Mouse (Mus musculus): ENCODE data around the gene Calcr. TPM values are rescaled to one million over a fixed set of nuclear protein-coding genes. Genes with fewer than 3 reads are reported as not detected.
"Not testable (repeated sequence)": the region's sequence is repeated elsewhere in the genome, so short reads cannot be mapped to it uniquely, and the experiment has no call there.

Gene Calcr
- polyA plus RNA-seq, 1 experiment from 2014 or later, result 6.7 TPM

GRCm38 (mm10) chr6:3730246-3730867, 34.2 kb downstream of the Calcr start:
- ATAC-seq (ENCODE audit: low FRiP score, low TSS enrichment), result no peak
- H3K9me3 ChIP-seq (ENCODE audit: control insufficient read depth, low read length), result no peaks in the 10 kb centered on the region
- no peak for DNase-seq
- no peak overlapping the region for H3K4me3 ChIP-seq (replicated peaks; ENCODE audit: low read depth, low read length)
- H3K4me1 ChIP-seq (ENCODE audit: control insufficient read depth, insufficient read depth, low read length), result no peaks in the 10 kb centered on the region
- no peaks in the 10 kb centered on the region for H3K36me3 ChIP-seq (ENCODE audit: control insufficient read depth, insufficient read depth, low read length)
- no peak overlapping the region for H3K9ac ChIP-seq (replicated peaks; ENCODE audit: low read length)
- no peak overlapping the region for H3K4me2 ChIP-seq (ENCODE audit: low read length)
- no peak overlapping the region for H3K27ac ChIP-seq (replicated peaks; ENCODE audit: low read depth, low read length)
- WGBS, result 72% methylated on average over 4 of the region's 4 CpGs
- no peaks in the 10 kb centered on the region for H3K27me3 ChIP-seq (ENCODE audit: control insufficient read depth, insufficient read depth, low read length)

GRCm38 (mm10) chr6:3688087-3688642, 76.3 kb downstream of the Calcr start:
- DNase-seq (peak; percentile 49), ATAC-seq (ENCODE audit: low FRiP score, low TSS enrichment) (peak; percentile 66; the same call in 1 of the 2 replicates)
- H3K4me1 ChIP-seq (ENCODE audit: control insufficient read depth, insufficient read depth, low read length), result no peaks in the 10 kb centered on the region
- H3K36me3 ChIP-seq (ENCODE audit: control insufficient read depth, insufficient read depth, low read length), result no peaks in the 10 kb centered on the region
- no peak overlapping the region for H3K9ac ChIP-seq (replicated peaks; ENCODE audit: low read length)
- H3K4me3 ChIP-seq (replicated peaks; ENCODE audit: low read depth, low read length), result no peak overlapping the region
- no peaks in the 10 kb centered on the region for H3K27me3 ChIP-seq (ENCODE audit: control insufficient read depth, insufficient read depth, low read length)
- H3K9me3 ChIP-seq (ENCODE audit: control insufficient read depth, low read length), result no peaks in the 10 kb centered on the region
- no peak overlapping the region for H3K4me2 ChIP-seq (ENCODE audit: low read length)
- no peak overlapping the region for H3K27ac ChIP-seq (replicated peaks; ENCODE audit: low read depth, low read length)
- 47% methylated on average over 7 of the region's 7 CpGs for WGBS

GRCm38 (mm10) chr6:3678286-3678685, 86.2 kb downstream of the Calcr start:
- ATAC-seq (ENCODE audit: low FRiP score, low TSS enrichment); H3K9me3 ChIP-seq (ENCODE audit: control insufficient read depth, low read length); DNase-seq; H3K36me3 ChIP-seq (ENCODE audit: control insufficient read depth, insufficient read depth, low read length); H3K27me3 ChIP-seq (ENCODE audit: control insufficient read depth, insufficient read depth, low read length); H3K4me1 ChIP-seq (ENCODE audit: control insufficient read depth, insufficient read depth, low read length); H3K4me3 ChIP-seq (replicated peaks; ENCODE audit: low read depth, low read length); H3K9ac ChIP-seq (replicated peaks; ENCODE audit: low read length); H3K27ac ChIP-seq (replicated peaks; ENCODE audit: low read depth, low read length); H3K4me2 ChIP-seq (ENCODE audit: low read length): not testable (repeated sequence)
- WGBS, result 10% methylated on average over 2 of the region's 2 CpGs

GRCm38 (mm10) chr6:3677806-3678205, 86.7 kb downstream of the Calcr start:
- Histone ChIP-seq H3K9ac (replicated peaks; ENCODE audit: low read length) (no peak overlapping the region), H3K4me2 (ENCODE audit: low read length) (no peak overlapping the region), H3K9me3 (ENCODE audit: control insufficient read depth, low read length) (no peaks in the 10 kb centered on the region), H3K27me3 (ENCODE audit: control insufficient read depth, insufficient read depth, low read length) (no peaks in the 10 kb centered on the region), H3K4me3 (replicated peaks; ENCODE audit: low read depth, low read length) (no peak overlapping the region), H3K36me3 (ENCODE audit: control insufficient read depth, insufficient read depth, low read length) (no peaks in the 10 kb centered on the region), H3K27ac (replicated peaks; ENCODE audit: low read depth, low read length) (no peak overlapping the region), H3K4me1 (ENCODE audit: control insufficient read depth, insufficient read depth, low read length) (no peaks in the 10 kb centered on the region)
- DNase-seq, result peak; percentile 6
- 7% methylated on average over 2 of the region's 2 CpGs for WGBS
- ATAC-seq (ENCODE audit: low FRiP score, low TSS enrichment), result no peak

- not testable (repeated sequence) for H3K4me1 ChIP-seq (ENCODE audit: control insufficient read depth, insufficient read depth, low read length); H3K27me3 ChIP-seq (ENCODE audit: control insufficient read depth, insufficient read depth, low read length); H3K9ac ChIP-seq (replicated peaks; ENCODE audit: low read length); H3K27ac ChIP-seq (replicated peaks; ENCODE audit: low read depth, low read length); DNase-seq; H3K4me2 ChIP-seq (ENCODE audit: low read length); ATAC-seq (ENCODE audit: low FRiP score, low TSS enrichment); H3K36me3 ChIP-seq (ENCODE audit: control insufficient read depth, insufficient read depth, low read length); H3K9me3 ChIP-seq (ENCODE audit: control insufficient read depth, low read length); H3K4me3 ChIP-seq (replicated peaks; ENCODE audit: low read depth, low read length)
- WGBS, result 76% methylated on average over 4 of the region's 4 CpGs
These were observed 92.6 kb downstream of the Calcr start for GRCm38 (mm10) chr6:3671941-3672340.

GRCm38 (mm10) chr6:3664147-3664716, 100.3 kb downstream of the Calcr start:
- Histone ChIP-seq H3K36me3 (ENCODE audit: control insufficient read depth, insufficient read depth, low read length) (no peaks in the 10 kb centered on the region), H3K4me3 (replicated peaks; ENCODE audit: low read depth, low read length) (no peak overlapping the region), H3K4me2 (ENCODE audit: low read length) (no peak overlapping the region), H3K27me3 (ENCODE audit: control insufficient read depth, insufficient read depth, low read length) (no peaks in the 10 kb centered on the region), H3K4me1 (ENCODE audit: control insufficient read depth, insufficient read depth, low read length) (no peaks in the 10 kb centered on the region), H3K9ac (replicated peaks; ENCODE audit: low read length) (no peak overlapping the region), H3K27ac (replicated peaks; ENCODE audit: low read depth, low read length) (no peak overlapping the region), H3K9me3 (ENCODE audit: control insufficient read depth, low read length) (no peaks in the 10 kb centered on the region)
- no peak for DNase-seq
- no peak for ATAC-seq (ENCODE audit: low FRiP score, low TSS enrichment)
- 83% methylated on average over 10 of the region's 10 CpGs for WGBS

GRCm38 (mm10) chr6:3658405-3658804, 106.1 kb downstream of the Calcr start:
- H3K4me1 ChIP-seq (ENCODE audit: control insufficient read depth, insufficient read depth, low read length), result no peaks in the 10 kb centered on the region
- no peak overlapping the region for H3K27ac ChIP-seq (replicated peaks; ENCODE audit: low read depth, low read length)
- DNase-seq (no peak), ATAC-seq (ENCODE audit: low FRiP score, low TSS enrichment) (no peak)
- H3K4me2 ChIP-seq (ENCODE audit: low read length), result no peak overlapping the region
- no peak overlapping the region for H3K9ac ChIP-seq (replicated peaks; ENCODE audit: low read length)
- WGBS, result 96% methylated on average over 4 of the region's 4 CpGs
- H3K9me3 ChIP-seq (ENCODE audit: control insufficient read depth, low read length), result no peaks in the 10 kb centered on the region
- H3K4me3 ChIP-seq (replicated peaks; ENCODE audit: low read depth, low read length), result no peak overlapping the region
- no peaks in the 10 kb centered on the region for H3K36me3 ChIP-seq (ENCODE audit: control insufficient read depth, insufficient read depth, low read length)
- no peaks in the 10 kb centered on the region for H3K27me3 ChIP-seq (ENCODE audit: control insufficient read depth, insufficient read depth, low read length)

Data from midbrain, embryonic 14.5 days (tissue).